Mouse (Mus musculus) liver, embryonic 11.5 days (tissue): ENCODE results near the gene Olfr273. TPM values are rescaled to one million over a fixed set of nuclear protein-coding genes. Genes with fewer than 3 reads are reported as not detected.
"Not testable (repeated sequence)": the region's sequence is repeated elsewhere in the genome, so short reads cannot be mapped to it uniquely, and the experiment has no call there.

Experiments
- ATAC-seq: fragments of 200-750 bp; cut with Nextera tagmentation; replicated peaks from 2 replicates; pipeline ENCODE4 v1.8.0; 2017; ENCODE audit warnings: moderate number of reproducible peaks, mild to moderate bottlenecking, moderate TSS enrichment, moderate library complexity; ENCODE audit not compliant: low FRiP score
- DNase-seq: peaks from one replicate; pipeline ENCODE4 v3.0.0-alpha.2; 2017; ENCODE audit warnings: low spot score
- H3K27ac ChIP-seq: fragments of 300-500 bp; sonication (generic); 2 replicates; pipeline ENCODE4 v1.5.1; 2014; ENCODE audit warnings: mild to moderate bottlenecking, low read depth, low read length, control low read depth
- H3K27me3 ChIP-seq: fragments of 300-500 bp; sonication (generic); replicated peaks from 2 replicates; pipeline ENCODE4 v1.6.1; 2014; ENCODE audit warnings: low read length, mixed read lengths; ENCODE audit not compliant: control insufficient read depth, insufficient read depth
- H3K36me3 ChIP-seq: fragments of 300-500 bp; sonication (generic); 2 replicates; pipeline ENCODE4 v1.6.1; 2014; ENCODE audit warnings: mild to moderate bottlenecking, low read length, moderate library complexity, mixed read lengths; ENCODE audit not compliant: control insufficient read depth, insufficient read depth
- H3K4me1 ChIP-seq: fragments of 300-500 bp; sonication (generic); replicated peaks from 2 replicates; pipeline ENCODE4 v1.6.1; 2014; ENCODE audit warnings: low read length, mixed read lengths; ENCODE audit not compliant: control insufficient read depth, insufficient read depth
- H3K4me2 ChIP-seq: fragments of 300-500 bp; sonication (generic); 2 replicates; pipeline ENCODE4 v1.6.1; 2014; ENCODE audit warnings: mild to moderate bottlenecking, control low read depth, moderate library complexity
- H3K4me3 ChIP-seq: fragments of 300-500 bp; sonication (generic); 2 replicates; pipeline ENCODE4 v1.5.1; 2014; ENCODE audit warnings: low read depth, low read length, control low read depth
- H3K9ac ChIP-seq: fragments of 300-500 bp; sonication (generic); 2 replicates; pipeline ENCODE4 v1.6.1; 2014; ENCODE audit warnings: low read depth, low read length, control low read depth
- H3K9me3 ChIP-seq: fragments of 300-500 bp; sonication (generic); 2 replicates; pipeline ENCODE4 v1.6.1; 2016; ENCODE audit warnings: low read length, inconsistent platforms, mixed read lengths; ENCODE audit not compliant: control insufficient read depth
- WGBS: fragments of 180-500 bp; shearing (Covaris S2); extraction: QIAGEN DNeasy Blood & Tissue Kit; methylation state at CpG from one replicate; pipeline ENCODE4 v1.1.7; 2014; 5-methylcytosine and 5-hydroxymethylcytosine counted together
- polyA plus RNA-seq: library from polyadenylated mRNA; unstranded; fragments of >200 nt; fragmentation: Nextera tagmentation; extraction: Ambion mirVana; gene quantifications from 2 replicates; pipeline ENCODE4 v1.2.1, GENCODE M21; 2014

Olfr273 gene
- not detected in 2 replicates for polyA plus RNA-seq

DNA sequence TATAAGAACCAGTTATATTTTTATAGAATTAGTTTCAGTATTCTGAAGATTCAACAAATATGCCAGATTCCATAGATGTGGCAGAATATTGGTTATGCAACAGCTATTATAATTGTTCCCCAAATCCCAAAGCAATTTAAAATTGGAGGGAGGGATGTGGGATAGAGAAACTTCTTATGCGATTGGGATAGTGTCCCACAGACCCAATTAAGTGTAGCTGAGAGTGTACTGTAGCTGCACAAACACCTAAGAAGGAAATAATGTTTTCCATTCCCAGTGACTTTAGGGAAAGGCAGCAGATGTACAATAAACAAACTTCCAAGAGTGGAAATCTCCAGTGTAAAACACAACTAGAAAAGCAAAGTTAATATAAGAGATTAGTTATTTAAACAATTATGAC is at the start of gene Olfr273:
Gene Olfr273 (minus strand): TSS at position 101 of the 400 bp plus-strand sequence.
- Histone ChIP-seq H3K4me2 (no peak within 1 kb of the TSS), H3K4me1 (no peaks in the 10 kb centered on the region), H3K27ac (no peak within 1 kb of the TSS), H3K4me3 (no peak within 1 kb of the TSS), H3K9ac (no peak within 1 kb of the TSS), H3K36me3 (no peaks in the 10 kb centered on the region), H3K9me3 (no peaks in the 10 kb centered on the region), H3K27me3 (no peaks in the 10 kb centered on the region)
- WGBS, result 64% methylated on average over 1 of the region's 1 CpGs
- DNase-seq (no peak), ATAC-seq (no peak)

DNA sequence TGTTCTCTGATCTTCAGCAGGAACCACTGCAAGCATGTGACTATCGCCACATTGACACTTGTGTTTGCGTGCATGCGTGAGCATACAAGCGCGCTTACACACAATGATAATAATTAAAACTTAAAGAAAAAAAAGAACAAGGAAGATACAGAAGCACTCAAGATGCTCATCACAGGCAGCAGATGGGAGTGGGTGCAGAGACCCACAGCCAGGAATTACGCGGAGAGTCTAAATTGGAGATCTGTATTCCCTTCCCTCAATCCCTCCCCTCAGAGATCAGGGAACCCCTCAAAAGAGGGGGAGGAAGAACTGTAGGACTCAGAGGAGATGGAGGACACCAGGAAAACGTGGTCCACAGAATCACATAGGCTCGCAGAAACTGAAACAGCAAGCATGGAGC is 5.1 kb upstream of the Olfr273 start:
- H3K27ac ChIP-seq, result no peak overlapping the region
- H3K4me3 ChIP-seq, result no peak overlapping the region
- DNase-seq, result no peak
- no peaks in the 10 kb centered on the region for H3K9me3 ChIP-seq
- H3K4me1 ChIP-seq, result no peaks in the 10 kb centered on the region
- no peak overlapping the region for H3K9ac ChIP-seq
- no peaks in the 10 kb centered on the region for H3K36me3 ChIP-seq
- H3K27me3 ChIP-seq, result no peaks in the 10 kb centered on the region
- 85% methylated on average over 9 of the region's 9 CpGs for WGBS
- H3K4me2 ChIP-seq, result no peak overlapping the region
- no peak for ATAC-seq

DNA sequence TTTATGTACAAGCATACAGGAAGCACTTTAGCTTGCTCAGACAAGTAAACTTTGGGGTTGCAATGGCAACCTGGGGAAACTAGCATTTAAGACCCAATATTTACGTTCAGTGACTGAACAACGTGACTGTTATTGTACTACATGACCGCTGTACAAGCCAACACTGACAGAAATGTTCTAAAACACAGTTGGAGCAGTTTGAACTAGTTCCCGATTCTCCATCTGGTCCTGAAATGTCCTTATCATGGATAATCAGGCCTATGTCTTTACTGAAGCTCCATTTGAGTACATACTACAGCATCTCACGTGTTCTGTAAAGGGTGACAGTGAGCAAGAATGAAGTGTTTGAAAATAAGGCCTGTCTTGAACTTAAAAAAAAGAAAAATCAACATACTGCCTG is 9.4 kb downstream of the Olfr273 start:
- H3K27me3 ChIP-seq, result no peaks in the 10 kb centered on the region
- ATAC-seq (no peak), DNase-seq (no peak)
- no peaks in the 10 kb centered on the region for H3K4me1 ChIP-seq
- no peak overlapping the region for H3K4me2 ChIP-seq
- H3K9ac ChIP-seq, result no peak overlapping the region
- H3K36me3 ChIP-seq, result no peaks in the 10 kb centered on the region
- H3K4me3 ChIP-seq, result no peak overlapping the region
- no peaks in the 10 kb centered on the region for H3K9me3 ChIP-seq
- H3K27ac ChIP-seq, result no peak overlapping the region
- WGBS, result 86% methylated on average over 5 of the region's 5 CpGs

GRCm38 (mm10) chr4:52849039-52849635 is 9.9 kb downstream of the Olfr273 start:
- WGBS, result 56% methylated on average over 4 of the region's 4 CpGs
- Histone ChIP-seq H3K4me2 (no peak overlapping the region), H3K9ac (no peak overlapping the region), H3K27ac (no peak overlapping the region), H3K4me1 (no peaks in the 10 kb centered on the region), H3K9me3 (no peaks in the 10 kb centered on the region), H3K36me3 (no peaks in the 10 kb centered on the region), H3K4me3 (no peak overlapping the region), H3K27me3 (no peaks in the 10 kb centered on the region)
- ATAC-seq (no peak), DNase-seq (no peak)

DNA sequence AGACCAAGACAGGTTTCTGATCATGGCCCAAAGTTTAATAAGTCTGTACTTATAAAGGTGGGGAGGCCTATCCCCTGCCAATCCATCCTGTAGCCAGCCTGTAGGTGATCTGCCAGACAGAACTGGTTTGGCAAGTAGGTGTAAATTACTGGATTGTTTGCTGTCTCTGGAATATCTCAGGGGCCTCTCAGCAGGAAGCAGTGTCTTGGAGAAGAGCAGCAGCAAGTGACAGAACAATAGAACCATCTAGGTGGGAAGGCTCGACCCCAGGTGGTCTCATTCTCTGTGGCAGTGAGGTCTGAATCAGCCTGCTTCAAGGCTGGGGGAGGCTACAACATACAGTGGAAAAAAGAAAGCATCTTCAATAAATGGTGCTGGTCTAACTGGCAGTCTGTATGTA is 13.6 kb downstream of the Olfr273 start:
- not testable (repeated sequence) for H3K27ac ChIP-seq, H3K4me1 ChIP-seq, H3K4me2 ChIP-seq, H3K9me3 ChIP-seq, H3K9ac ChIP-seq, H3K4me3 ChIP-seq, DNase-seq, ATAC-seq, H3K36me3 ChIP-seq, H3K27me3 ChIP-seq
- WGBS, result 32% methylated on average over 1 of the region's 1 CpGs

DNA sequence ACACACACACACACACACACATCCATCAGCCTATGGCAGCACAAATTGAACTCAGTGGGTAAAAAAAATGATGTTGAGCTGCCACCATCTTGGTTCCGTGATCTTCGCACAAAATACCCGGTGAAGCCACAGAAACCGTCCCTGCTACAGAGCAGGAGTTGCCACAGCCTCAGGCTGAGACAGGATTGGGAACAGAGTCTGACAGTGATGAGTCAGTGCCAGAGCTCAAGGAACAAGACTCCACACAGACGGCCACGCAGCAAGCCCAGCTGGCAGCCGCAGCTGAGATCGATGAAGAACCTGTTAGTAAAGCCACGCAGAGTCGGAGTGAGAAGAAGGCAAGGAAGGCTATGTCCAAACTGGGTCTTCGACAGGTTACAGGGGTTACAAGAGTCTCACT is 37.7 kb downstream of the Olfr273 start:
- ATAC-seq (no peak), DNase-seq (no peak)
- WGBS, result 92% methylated on average over 11 of the region's 11 CpGs
- H3K27me3 ChIP-seq, result no peaks in the 10 kb centered on the region
- no peak overlapping the region for H3K9ac ChIP-seq
- H3K4me2 ChIP-seq, result no peak overlapping the region
- H3K27ac ChIP-seq, result no peak overlapping the region
- H3K4me3 ChIP-seq, result no peak overlapping the region
- no peaks in the 10 kb centered on the region for H3K4me1 ChIP-seq
- H3K9me3 ChIP-seq, result no peaks in the 10 kb centered on the region
- no peaks in the 10 kb centered on the region for H3K36me3 ChIP-seq

DNA sequence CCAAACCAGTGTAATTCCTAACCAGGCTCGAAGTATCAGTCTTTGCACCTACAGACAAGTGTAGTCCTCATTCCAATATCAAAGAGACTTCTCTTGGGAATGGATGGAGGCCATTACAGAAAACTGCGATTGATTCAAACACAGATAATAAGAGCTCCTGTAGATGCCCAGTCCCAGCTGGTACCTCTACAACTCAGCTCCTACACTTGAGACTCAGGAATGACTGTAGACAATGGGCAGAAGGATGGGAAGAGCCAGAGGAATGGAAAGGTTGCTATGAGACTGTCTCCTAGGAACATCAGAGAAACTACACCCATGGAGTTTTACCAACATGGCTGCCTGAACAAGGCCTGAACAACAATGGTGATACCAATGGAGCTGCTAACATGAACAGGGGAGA is 44.7 kb downstream of the Olfr273 start, which contains the start of gene Olfr275:
Gene Olfr275 (plus strand): TSS at position 301 of the 400 bp plus-strand sequence.
- 76% methylated on average over 2 of the region's 2 CpGs for WGBS
- Histone ChIP-seq H3K27me3 (no peaks in the 10 kb centered on the region), H3K27ac (no peak within 1 kb of the TSS)

GRCm38 (mm10) chr4:52811871-52812270 is 47.2 kb downstream of the Olfr273 start:
- Histone ChIP-seq H3K27me3 (no peaks in the 10 kb centered on the region), H3K4me3 (no peak overlapping the region), H3K27ac (no peak overlapping the region), H3K4me2 (no peak overlapping the region), H3K4me1 (no peaks in the 10 kb centered on the region), H3K36me3 (no peaks in the 10 kb centered on the region), H3K9me3 (no peaks in the 10 kb centered on the region), H3K9ac (no peak overlapping the region)
- ATAC-seq, result no peak
- no peak for DNase-seq
- 37% methylated on average over 2 of the region's 2 CpGs for WGBS

More for the DNA sequence above, 44.7 kb downstream of the Olfr273 start, which contains the start of gene Olfr275:
- DNase-seq (no peak), ATAC-seq (no peak)
- Histone ChIP-seq H3K4me3 (no peak within 1 kb of the TSS), H3K9ac (no peak within 1 kb of the TSS), H3K4me1 (no peaks in the 10 kb centered on the region), H3K9me3 (no peaks in the 10 kb centered on the region), H3K4me2 (no peak within 1 kb of the TSS), H3K36me3 (no peaks in the 10 kb centered on the region)
